Mouse (Mus musculus): ENCODE data around the gene Pus3.
"Not testable (repeated sequence)": the region's sequence is repeated elsewhere in the genome, so short reads cannot be mapped to it uniquely, and the experiment has no call there.

Gene Pus3

GRCm38 (mm10) chr9:35544666-35545065 is 13.7 kb upstream of the Pus3 start:
- in situ Hi-C loops (cut with MboI, MseI) = no loop called here

GRCm38 (mm10) chr9:35545704-35546103 is 12.7 kb upstream of the Pus3 start:
- in situ Hi-C loops (cut with MboI, MseI) = no loop called here

- in situ Hi-C loops (cut with MboI, MseI) = no loop called here
These were observed 11.7 kb upstream of the Pus3 start for GRCm38 (mm10) chr9:35546745-35547144.

- in situ Hi-C loops (cut with MboI, MseI) = no loop called here
These were observed 9.9 kb upstream of the Pus3 start for GRCm38 (mm10) chr9:35548455-35548854.

GRCm38 (mm10) chr9:35556494-35557102 is 1.8 kb upstream of the Pus3 start:
- in situ Hi-C loops (cut with MboI, MseI) = loop anchor here (25.0 kb wide), 1 partner anchor 1206 kb away; the partner anchor contains the start of gene Stt3a

- in situ Hi-C loops (cut with MboI, MseI) = loop anchor here (25.0 kb wide), 1 partner anchor 1203 kb away; the partner anchor contains the start of gene Stt3a
These were observed 855 bp downstream of the Pus3 start for GRCm38 (mm10) chr9:35559009-35559890.

- in situ Hi-C loops (cut with MboI, MseI) = loop anchor here (25.0 kb wide), 1 partner anchor 1201 kb away; the partner anchor contains the start of gene Stt3a
These were observed 2.7 kb downstream of the Pus3 start for GRCm38 (mm10) chr9:35561076-35561475.

GRCm38 (mm10) chr9:35561583-35561982 is 3.2 kb downstream of the Pus3 start:
- in situ Hi-C loops (cut with MboI, MseI) = loop anchor here (25.0 kb wide), 1 partner anchor 1201 kb away; the partner anchor contains the start of gene Stt3a

- in situ Hi-C loops (cut with MboI, MseI) = loop anchor here (25.0 kb wide), 1 partner anchor 1198 kb away; the partner anchor contains the start of gene Stt3a
These were observed 6.3 kb downstream of the Pus3 start for GRCm38 (mm10) chr9:35564536-35565240.

- in situ Hi-C loops (cut with MboI, MseI) = loop anchor here (25.0 kb wide), 1 partner anchor 1194 kb away; the partner anchor contains the start of gene Stt3a
These were observed 9.6 kb downstream of the Pus3 start for GRCm38 (mm10) chr9:35567995-35568394.

GRCm38 (mm10) chr9:35569571-35570534 is 11.5 kb downstream of the Pus3 start, which contains the start of the genes Pate2 and Hyls1:
Gene Pate2, plus strand, starts transcription at chr9:35570284.
Gene Hyls1, minus strand, starts transcription at chr9:35570398.
- in situ Hi-C loops (cut with MboI, MseI) = loop anchor here (25.0 kb wide), 1 partner anchor 1192 kb away; the partner anchor contains the start of gene Stt3a

GRCm38 (mm10) chr9:35570663-35571062 is 12.3 kb downstream of the Pus3 start:
- in situ Hi-C loops (cut with MboI, MseI) = loop anchor here (25.0 kb wide), 1 partner anchor 1192 kb away; the partner anchor contains the start of gene Stt3a

- in situ Hi-C loops (cut with MboI, MseI) = loop anchor here (25.0 kb wide), 1 partner anchor 1188 kb away; the partner anchor contains the start of gene Stt3a
These were observed 16.0 kb downstream of the Pus3 start for GRCm38 (mm10) chr9:35574416-35574815.

GRCm38 (mm10) chr9:35587674-35588073 is 29.3 kb downstream of the Pus3 start:
- in situ Hi-C loops (cut with MboI, MseI) = loop anchor here (25.0 kb wide), 1 partner anchor 1100 kb away; the partner anchor contains the start of gene Acrv1

GRCm38 (mm10) chr9:35592903-35593302 is 34.5 kb downstream of the Pus3 start:
- in situ Hi-C loops (cut with MboI, MseI) = loop anchor here (25.0 kb wide), 1 partner anchor 1094 kb away; the partner anchor contains the start of gene Acrv1

- in situ Hi-C loops (cut with MboI, MseI) = no loop called here
These were observed 49.4 kb downstream of the Pus3 start for GRCm38 (mm10) chr9:35607647-35608405.

GRCm38 (mm10) chr9:35611841-35612240 is 53.4 kb downstream of the Pus3 start, which contains the start of gene Pate4:
Gene Pate4, minus strand, starts transcription at chr9:35611941.
- in situ Hi-C loops (cut with MboI, MseI) = no loop called here

GRCm38 (mm10) chr9:35614005-35614404 is 55.6 kb downstream of the Pus3 start:
- in situ Hi-C loops (cut with MboI, MseI) = no loop called here

- in situ Hi-C loops (cut with MboI, MseI) = not testable (repeated sequence)
These were observed 58.4 kb downstream of the Pus3 start for GRCm38 (mm10) chr9:35616784-35617183.
